Mouse (Mus musculus): ENCODE results near the gene Slc9a1.

Gene Slc9a1

GRCm38 (mm10) chr4:133439460-133440376 is 70.2 kb downstream of the Slc9a1 start:
- peak; percentile 96 for DNase-seq (ENCODE audit: low spot score)

GRCm38 (mm10) chr4:133440377-133440795 is 70.9 kb downstream of the Slc9a1 start:
- DNase-seq (ENCODE audit: low spot score) = peak; percentile 84

GRCm38 (mm10) chr4:133442194-133442593 is 72.7 kb downstream of the Slc9a1 start:
- no peak for DNase-seq (ENCODE audit: low spot score)

- DNase-seq (ENCODE audit: low spot score) = no peak
Observed at GRCm38 (mm10) chr4:133443085-133443484, 73.6 kb downstream of the Slc9a1 start.

DNA sequence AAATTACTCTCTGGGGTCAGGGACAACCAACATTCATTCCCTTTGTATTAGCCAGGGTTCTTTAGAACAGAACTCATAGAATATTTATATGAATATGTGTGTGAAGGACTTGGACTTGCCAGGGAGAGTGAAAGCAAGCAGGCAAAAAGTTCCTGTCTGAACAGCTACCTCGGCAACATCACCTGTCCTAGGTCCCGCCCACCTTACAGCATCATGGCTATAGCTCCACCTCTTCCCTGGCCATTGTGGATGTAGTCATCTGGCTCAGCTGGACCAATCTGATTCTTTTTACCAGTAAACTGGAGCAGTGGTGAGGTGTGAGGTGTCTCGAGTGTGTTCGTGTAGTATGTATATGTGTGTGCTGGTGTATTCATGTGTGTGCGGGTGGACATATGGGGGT is 76.2 kb downstream of the Slc9a1 start:
- DNase-seq (ENCODE audit: low spot score) = no peak

DNA sequence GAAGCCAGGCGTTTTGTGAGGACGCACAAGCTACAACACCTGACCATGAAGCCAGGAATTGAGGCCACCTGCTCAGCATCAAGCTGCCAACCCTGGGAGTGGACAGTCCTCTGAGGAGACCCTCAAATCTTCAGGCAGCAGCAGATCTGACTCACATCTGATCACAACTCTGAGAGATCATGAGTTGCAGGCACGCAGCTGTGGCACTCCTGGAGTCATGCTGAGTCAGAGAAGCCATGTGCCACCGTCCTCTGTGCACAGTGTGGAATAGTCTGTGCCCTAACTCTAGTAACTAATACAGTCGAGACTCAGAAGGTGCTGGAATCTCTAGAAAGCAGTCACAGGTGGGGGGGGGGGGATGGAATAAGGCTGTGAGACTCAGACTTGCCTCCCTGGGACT is 77.9 kb downstream of the Slc9a1 start:
- DNase-seq (ENCODE audit: low spot score) = peak; percentile 69

GRCm38 (mm10) chr4:133447967-133448366 is 78.5 kb downstream of the Slc9a1 start:
- no peak for DNase-seq (ENCODE audit: low spot score)

DNA sequence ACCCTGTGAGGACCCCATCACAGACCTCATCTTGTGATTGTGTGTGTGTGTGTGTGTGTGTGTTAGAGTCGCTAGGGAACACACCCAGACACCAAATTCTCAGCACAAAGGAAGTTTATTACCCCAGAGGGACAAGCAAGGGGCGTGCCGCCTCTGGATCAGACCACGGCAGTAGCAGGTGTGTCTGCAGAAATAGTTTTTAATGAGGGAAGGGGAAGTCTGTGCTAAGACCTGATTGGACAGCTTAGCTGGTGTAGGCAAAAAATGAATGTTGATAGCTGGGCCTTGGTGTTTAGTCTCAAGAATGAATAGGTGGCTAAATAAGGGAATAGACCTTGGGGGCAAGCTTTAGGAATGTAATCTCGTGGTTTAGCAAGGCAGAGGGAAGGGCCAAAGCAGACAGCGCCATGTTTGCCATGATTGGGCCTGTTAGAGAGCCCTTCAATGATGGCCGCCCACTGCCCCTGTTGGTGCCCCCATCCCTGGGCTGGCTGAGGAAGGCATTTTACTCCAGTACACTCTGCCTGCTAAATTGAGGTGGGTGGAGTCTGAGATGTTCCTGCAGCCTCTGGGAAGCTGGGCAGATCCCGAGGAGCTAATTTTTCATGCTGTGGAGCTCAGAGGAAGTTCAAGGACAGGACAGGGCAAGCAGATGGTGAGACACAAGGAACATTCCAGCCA is 79.3 kb downstream of the Slc9a1 start:
- no peak for DNase-seq (ENCODE audit: low spot score)

DNA sequence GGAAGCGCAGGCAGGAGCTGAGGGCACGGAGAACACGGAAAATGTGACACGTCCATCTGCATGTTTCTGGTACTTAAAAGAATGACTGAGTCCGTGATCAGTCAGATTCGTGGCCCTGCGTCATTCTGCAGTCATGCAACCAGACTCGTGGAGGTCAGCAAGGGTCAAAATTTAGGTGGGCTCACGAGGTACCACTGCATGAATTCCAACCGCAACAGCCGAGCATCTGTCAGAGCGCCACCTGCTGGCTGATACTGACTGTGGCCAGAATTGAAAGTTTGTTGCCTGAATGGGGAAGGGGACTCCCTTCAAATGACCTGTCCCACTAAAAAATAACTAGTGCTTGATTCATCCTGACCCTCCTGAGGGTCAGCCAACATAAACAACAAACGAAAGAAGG is 80.2 kb downstream of the Slc9a1 start:
- DNase-seq (ENCODE audit: low spot score) = peak; percentile 51

GRCm38 (mm10) chr4:133451536-133451935 is 82.0 kb downstream of the Slc9a1 start:
- DNase-seq (ENCODE audit: low spot score) = peak; percentile 80

GRCm38 (mm10) chr4:133452433-133452832 is 82.9 kb downstream of the Slc9a1 start:
- no peak for DNase-seq (ENCODE audit: low spot score)

DNA sequence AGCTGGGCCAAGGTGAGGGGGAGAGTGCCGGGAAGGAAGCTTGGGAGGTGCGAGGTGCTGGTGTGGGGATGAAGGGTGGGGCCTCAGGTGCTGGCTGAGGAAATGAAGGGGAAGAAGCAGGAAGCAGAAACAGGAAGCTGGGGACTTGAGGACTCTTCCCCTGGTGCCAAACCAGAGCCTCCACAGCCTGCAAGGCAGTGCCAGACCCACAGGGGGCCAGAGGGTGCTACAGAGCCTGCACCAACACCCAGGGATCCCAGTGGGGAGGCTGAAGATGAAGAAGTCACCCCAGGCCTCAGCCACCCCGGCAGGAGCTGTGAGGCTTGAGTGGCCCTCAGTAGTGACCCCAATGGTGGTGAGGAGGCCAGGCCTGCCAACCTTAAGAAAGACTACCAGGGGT is 88.5 kb downstream of the Slc9a1 start:
- no peak for DNase-seq (ENCODE audit: low spot score)

- DNase-seq (ENCODE audit: low spot score) = no peak
Observed at GRCm38 (mm10) chr4:133460006-133460405, 90.5 kb downstream of the Slc9a1 start.

GRCm38 (mm10) chr4:133460796-133461325 is 91.4 kb downstream of the Slc9a1 start:
- DNase-seq (ENCODE audit: low spot score) = peak; percentile 59

- no peak for DNase-seq (ENCODE audit: low spot score)
Observed at GRCm38 (mm10) chr4:133461362-133461761, 91.9 kb downstream of the Slc9a1 start.

DNA sequence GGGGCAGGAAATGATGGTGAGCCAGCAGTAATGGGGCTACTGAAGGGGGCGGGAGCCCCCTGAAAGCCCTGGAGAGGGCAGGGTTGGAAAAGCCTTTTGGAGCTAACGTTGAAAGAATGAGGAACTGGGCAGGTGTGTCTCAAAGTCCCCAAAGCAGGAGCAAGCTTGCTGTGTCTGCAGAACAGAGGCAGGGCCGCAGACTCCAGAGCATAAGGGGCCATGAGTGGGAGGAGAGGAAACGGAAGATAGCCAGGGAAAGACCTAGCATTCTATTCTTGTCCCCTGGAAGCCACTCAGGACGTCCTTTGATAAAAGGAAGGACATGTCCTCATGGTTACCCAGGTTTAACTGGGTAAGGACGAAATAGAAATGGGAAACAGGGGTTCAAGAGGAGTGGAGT is 93.7 kb downstream of the Slc9a1 start:
- no peak for DNase-seq (ENCODE audit: low spot score)

DNA sequence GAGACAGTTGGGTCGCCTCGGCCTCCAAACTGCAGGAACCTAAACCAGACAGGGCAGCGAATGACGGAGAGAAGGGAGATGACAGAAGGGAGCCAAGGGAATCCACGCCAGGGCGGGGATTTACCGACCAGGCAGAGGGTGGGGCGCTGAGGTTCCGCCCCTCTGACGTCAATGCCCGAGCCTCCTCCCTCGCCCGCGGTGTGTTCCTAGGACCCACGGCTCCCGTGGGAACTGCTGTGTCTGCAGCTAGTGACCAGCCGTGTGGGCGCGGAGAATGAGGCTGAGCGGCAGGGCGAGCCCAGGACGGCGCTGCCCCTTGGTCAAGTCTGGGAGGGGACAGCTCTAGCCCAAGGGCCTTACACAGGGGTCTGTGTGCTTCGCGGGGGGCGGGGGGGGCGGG is 98.6 kb downstream of the Slc9a1 start:
- peak; percentile 96 for DNase-seq (ENCODE audit: low spot score)

DNA sequence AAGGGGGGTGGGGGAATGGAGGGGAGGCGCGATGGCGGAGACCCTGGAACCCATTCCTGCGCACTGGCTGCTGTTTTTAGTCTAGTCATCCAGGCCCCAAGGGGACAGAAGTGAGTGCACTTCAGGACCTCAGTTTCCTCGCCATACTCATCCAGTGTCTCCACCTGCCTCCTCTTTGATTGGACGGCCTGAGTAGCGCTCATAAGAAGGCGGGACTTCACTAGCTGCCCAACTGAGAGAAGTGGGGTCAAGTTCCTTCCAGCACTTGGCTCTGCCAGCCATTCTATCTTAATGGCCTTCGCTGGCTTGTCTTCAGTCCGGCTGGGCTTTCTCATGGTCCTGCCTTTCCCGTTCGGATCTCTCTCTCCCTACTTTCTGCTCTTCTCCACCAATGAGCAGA is 99.6 kb downstream of the Slc9a1 start:
- no peak for DNase-seq (ENCODE audit: low spot score)

- no peak for DNase-seq (ENCODE audit: low spot score)
Observed at GRCm38 (mm10) chr4:133471135-133471821, 101.8 kb downstream of the Slc9a1 start.

All from MN1 (cell line).